Mouse (Mus musculus): ENCODE data around the gene Zcchc13. TPM values are rescaled to one million over a fixed set of nuclear protein-coding genes. Genes with fewer than 3 reads are reported as not detected.
A peak's percentile ranks its signal among the peaks of the same experiment; 100 is the strongest.

Gene Zcchc13
- polyA plus RNA-seq (2015; fragmentation: Nextera tagmentation; extraction: Ambion mirVana), result not detected in 2 replicates

DNA sequence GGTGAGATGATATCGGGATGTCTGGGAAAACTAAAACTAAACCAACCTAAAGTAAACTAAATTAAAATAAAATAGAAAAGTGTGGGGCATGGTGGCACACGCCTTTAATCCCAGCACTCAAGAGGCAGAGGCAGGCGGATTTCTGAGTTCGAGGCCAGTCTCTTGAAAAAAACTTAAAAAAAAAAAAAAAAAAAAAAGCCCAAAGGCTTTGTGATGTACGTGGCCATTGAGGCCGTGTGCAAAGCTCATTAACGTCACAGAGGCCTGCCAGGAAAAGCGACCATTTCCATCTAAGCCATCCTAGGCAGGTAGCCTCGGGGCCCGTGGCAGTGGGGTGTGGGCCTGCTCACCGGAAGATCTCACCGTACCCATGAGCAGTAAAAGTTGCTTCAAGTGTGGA is at the start of gene Zcchc13:
TSS of gene Zcchc13 (plus strand) at position 284 of the 400 bp plus-strand sequence.
- Histone ChIP-seq H3K27me3 (ENCODE audit: insufficient read depth, low read length) (no peaks in the 10 kb centered on the region), H3K9ac (replicated peaks; ENCODE audit: low read length) (no peak within 1 kb of the TSS), H3K4me2 (replicated peaks; ENCODE audit: low read depth, low read length) (no peak within 1 kb of the TSS), H3K27ac (ENCODE audit: low read length) (no peak within 1 kb of the TSS), H3K4me3 (ENCODE audit: low read length) (no peak within 1 kb of the TSS), H3K9me3 (ENCODE audit: low read length) (no peaks in the 10 kb centered on the region), H3K4me1 (ENCODE audit: insufficient read depth, low read length) (no peaks in the 10 kb centered on the region), H3K36me3 (ENCODE audit: insufficient read depth, low read length) (no peaks in the 10 kb centered on the region)
- no peak for ATAC-seq (ENCODE audit: low FRiP score, low TSS enrichment)
- 86% methylated on average over 12 of the region's 12 CpGs for WGBS

DNA sequence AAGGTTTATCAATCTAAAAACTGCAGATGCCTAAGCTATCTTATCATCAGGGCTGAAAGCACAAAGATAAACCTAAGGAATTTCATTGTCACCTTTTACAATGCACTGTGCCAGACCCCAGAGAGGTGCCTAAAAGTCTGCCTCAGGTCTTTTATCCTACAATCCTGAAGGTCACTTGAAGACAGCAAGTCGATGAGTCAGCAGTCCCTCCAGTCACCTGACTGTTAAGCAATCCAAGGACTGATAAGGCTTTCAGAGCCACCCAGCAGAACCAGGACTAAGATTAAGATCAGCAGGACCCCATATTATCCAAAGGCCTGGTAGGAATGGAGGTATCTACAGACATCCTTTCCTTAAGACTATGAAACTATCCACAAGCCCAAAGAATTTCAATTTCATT is 46.1 kb upstream of the Zcchc13 start:
- ATAC-seq (ENCODE audit: low FRiP score, low TSS enrichment), result no peak
- no peaks in the 10 kb centered on the region for H3K9me3 ChIP-seq (ENCODE audit: low read length)
- no peak overlapping the region for H3K4me3 ChIP-seq (ENCODE audit: low read length)
- H3K4me2 ChIP-seq (replicated peaks; ENCODE audit: low read depth, low read length), result no peak overlapping the region
- no peak overlapping the region for H3K9ac ChIP-seq (replicated peaks; ENCODE audit: low read length)
- no peaks in the 10 kb centered on the region for H3K27me3 ChIP-seq (ENCODE audit: insufficient read depth, low read length)
- no peaks in the 10 kb centered on the region for H3K4me1 ChIP-seq (ENCODE audit: insufficient read depth, low read length)
- 79% methylated on average over 1 of the region's 1 CpGs for WGBS
- no peak overlapping the region for H3K27ac ChIP-seq (ENCODE audit: low read length)
- peaks cover 10% of the 10 kb centered on the region; the same call in 1 of the 2 replicates for H3K36me3 ChIP-seq (ENCODE audit: insufficient read depth, low read length)

- WGBS, result 60% methylated on average over 6 of the region's 6 CpGs
- Histone ChIP-seq H3K36me3 (ENCODE audit: insufficient read depth, low read length) (peaks cover 5% of the 10 kb centered on the region), H3K9ac (replicated peaks; ENCODE audit: low read length) (no peak overlapping the region; the same call in 1 of the 2 replicates), H3K9me3 (ENCODE audit: low read length) (no peaks in the 10 kb centered on the region), H3K4me1 (ENCODE audit: insufficient read depth, low read length) (no peaks in the 10 kb centered on the region), H3K4me3 (ENCODE audit: low read length) (no peak overlapping the region), H3K27me3 (ENCODE audit: insufficient read depth, low read length) (no peaks in the 10 kb centered on the region), H3K4me2 (replicated peaks; ENCODE audit: low read depth, low read length) (no peak overlapping the region), H3K27ac (ENCODE audit: low read length) (no peak overlapping the region)
- no peak for ATAC-seq (ENCODE audit: low FRiP score, low TSS enrichment)
Measured at GRCm38 (mm10) chrX:103592056-103592455, 38.3 kb upstream of the Zcchc13 start.

GRCm38 (mm10) chrX:103602553-103602952 is 27.8 kb upstream of the Zcchc13 start:
- no peak overlapping the region for H3K4me2 ChIP-seq (replicated peaks; ENCODE audit: low read depth, low read length)
- ATAC-seq (ENCODE audit: low FRiP score, low TSS enrichment), result no peak
- WGBS, result 96% methylated on average over 5 of the region's 5 CpGs
- no peak overlapping the region for H3K4me3 ChIP-seq (ENCODE audit: low read length)
- no peak overlapping the region for H3K9ac ChIP-seq (replicated peaks; ENCODE audit: low read length)
- H3K27me3 ChIP-seq (ENCODE audit: insufficient read depth, low read length), result no peaks in the 10 kb centered on the region
- H3K9me3 ChIP-seq (ENCODE audit: low read length), result no peaks in the 10 kb centered on the region
- peaks cover 51% of the 10 kb centered on the region for H3K36me3 ChIP-seq (ENCODE audit: insufficient read depth, low read length)
- no peak overlapping the region for H3K27ac ChIP-seq (ENCODE audit: low read length)
- H3K4me1 ChIP-seq (ENCODE audit: insufficient read depth, low read length), result no peaks in the 10 kb centered on the region

GRCm38 (mm10) chrX:103604211-103604610 is 26.2 kb upstream of the Zcchc13 start:
- Histone ChIP-seq H3K4me2 (replicated peaks; ENCODE audit: low read depth, low read length) (no peak overlapping the region), H3K9ac (replicated peaks; ENCODE audit: low read length) (no peak overlapping the region), H3K9me3 (ENCODE audit: low read length) (no peaks in the 10 kb centered on the region), H3K36me3 (ENCODE audit: insufficient read depth, low read length) (peaks cover 53% of the 10 kb centered on the region), H3K4me1 (ENCODE audit: insufficient read depth, low read length) (no peaks in the 10 kb centered on the region), H3K4me3 (ENCODE audit: low read length) (no peak overlapping the region), H3K27ac (ENCODE audit: low read length) (no peak overlapping the region), H3K27me3 (ENCODE audit: insufficient read depth, low read length) (no peaks in the 10 kb centered on the region)
- 93% methylated on average over 5 of the region's 5 CpGs for WGBS
- ATAC-seq (ENCODE audit: low FRiP score, low TSS enrichment), result no peak

- no peaks in the 10 kb centered on the region for H3K9me3 ChIP-seq (ENCODE audit: low read length)
- no peak for ATAC-seq (ENCODE audit: low FRiP score, low TSS enrichment)
- 89% methylated on average over 8 of the region's 8 CpGs for WGBS
- H3K27me3 ChIP-seq (ENCODE audit: insufficient read depth, low read length), result no peaks in the 10 kb centered on the region
- H3K4me3 ChIP-seq (ENCODE audit: low read length), result no peak overlapping the region
- H3K27ac ChIP-seq (ENCODE audit: low read length), result no peak overlapping the region
- no peaks in the 10 kb centered on the region for H3K4me1 ChIP-seq (ENCODE audit: insufficient read depth, low read length)
- no peak overlapping the region for H3K9ac ChIP-seq (replicated peaks; ENCODE audit: low read length)
- peaks cover 49% of the 10 kb centered on the region for H3K36me3 ChIP-seq (ENCODE audit: insufficient read depth, low read length)
- no peak overlapping the region for H3K4me2 ChIP-seq (replicated peaks; ENCODE audit: low read depth, low read length)
Measured at GRCm38 (mm10) chrX:103605473-103605872, 24.9 kb upstream of the Zcchc13 start.

DNA sequence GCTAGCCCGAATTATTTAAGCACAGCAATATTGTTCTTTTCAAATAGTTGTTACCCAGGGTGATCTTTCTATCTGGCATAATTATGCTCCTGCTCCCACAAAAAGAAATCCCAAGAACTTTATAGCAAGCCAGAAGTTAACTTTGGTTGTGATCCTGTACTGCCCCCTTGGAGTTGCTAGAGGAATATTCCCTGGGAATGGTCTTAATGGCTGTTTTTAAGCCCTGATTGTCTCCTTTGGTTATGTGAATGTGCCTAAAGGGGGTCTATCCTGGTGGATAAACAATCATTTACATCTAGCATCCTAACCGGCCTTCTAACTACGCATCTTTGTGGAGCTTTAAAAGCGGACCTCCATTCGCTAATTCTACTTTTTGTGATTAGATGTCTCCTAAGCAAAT is 20.0 kb upstream of the Zcchc13 start:
- Histone ChIP-seq H3K9ac (replicated peaks; ENCODE audit: low read length) (no peak overlapping the region), H3K4me3 (ENCODE audit: low read length) (no peak overlapping the region), H3K9me3 (ENCODE audit: low read length) (no peaks in the 10 kb centered on the region), H3K4me1 (ENCODE audit: insufficient read depth, low read length) (0 out of 2 replicates have a peak, but pooled peaks cover under 1% of the 10 kb centered on the region), H3K36me3 (ENCODE audit: insufficient read depth, low read length) (peaks cover 39% of the 10 kb centered on the region), H3K4me2 (replicated peaks; ENCODE audit: low read depth, low read length) (no peak overlapping the region), H3K27ac (ENCODE audit: low read length) (no peak overlapping the region), H3K27me3 (ENCODE audit: insufficient read depth, low read length) (no peaks in the 10 kb centered on the region)
- ATAC-seq (ENCODE audit: low FRiP score, low TSS enrichment), result no peak
- WGBS, result 96% methylated on average over 5 of the region's 5 CpGs

DNA sequence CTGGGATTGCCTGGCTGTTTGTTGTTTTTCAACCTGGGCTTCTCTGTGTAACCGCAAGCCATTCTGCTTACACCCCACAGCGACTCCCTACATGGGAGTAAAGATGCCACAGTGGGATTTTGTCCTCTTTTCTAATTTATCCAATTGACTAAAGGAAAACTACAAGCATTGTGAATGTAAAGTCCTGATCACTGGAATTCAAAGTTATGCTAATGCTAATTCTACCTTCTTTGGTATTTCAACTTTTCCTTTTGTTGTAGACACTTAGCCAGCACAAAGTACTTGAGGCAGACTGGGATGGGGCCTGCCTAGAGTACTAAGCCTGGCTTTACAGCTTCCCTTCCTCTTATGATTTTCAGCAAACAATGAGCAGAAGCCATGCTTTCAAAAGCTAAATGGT is 18.9 kb upstream of the Zcchc13 start:
- H3K9me3 ChIP-seq (ENCODE audit: low read length), result no peaks in the 10 kb centered on the region
- no peak for ATAC-seq (ENCODE audit: low FRiP score, low TSS enrichment)
- 90% methylated on average over 2 of the region's 2 CpGs for WGBS
- no peak overlapping the region for H3K27ac ChIP-seq (ENCODE audit: low read length)
- H3K27me3 ChIP-seq (ENCODE audit: insufficient read depth, low read length), result no peaks in the 10 kb centered on the region
- peaks cover 33% of the 10 kb centered on the region; the same call in 1 of the 2 replicates for H3K36me3 ChIP-seq (ENCODE audit: insufficient read depth, low read length)
- H3K4me3 ChIP-seq (ENCODE audit: low read length), result no peak overlapping the region
- H3K4me1 ChIP-seq (ENCODE audit: insufficient read depth, low read length), result 0 out of 2 replicates have a peak, but pooled peaks cover 4% of the 10 kb centered on the region
- H3K4me2 ChIP-seq (replicated peaks; ENCODE audit: low read depth, low read length), result no peak overlapping the region
- no peak overlapping the region for H3K9ac ChIP-seq (replicated peaks; ENCODE audit: low read length)

DNA sequence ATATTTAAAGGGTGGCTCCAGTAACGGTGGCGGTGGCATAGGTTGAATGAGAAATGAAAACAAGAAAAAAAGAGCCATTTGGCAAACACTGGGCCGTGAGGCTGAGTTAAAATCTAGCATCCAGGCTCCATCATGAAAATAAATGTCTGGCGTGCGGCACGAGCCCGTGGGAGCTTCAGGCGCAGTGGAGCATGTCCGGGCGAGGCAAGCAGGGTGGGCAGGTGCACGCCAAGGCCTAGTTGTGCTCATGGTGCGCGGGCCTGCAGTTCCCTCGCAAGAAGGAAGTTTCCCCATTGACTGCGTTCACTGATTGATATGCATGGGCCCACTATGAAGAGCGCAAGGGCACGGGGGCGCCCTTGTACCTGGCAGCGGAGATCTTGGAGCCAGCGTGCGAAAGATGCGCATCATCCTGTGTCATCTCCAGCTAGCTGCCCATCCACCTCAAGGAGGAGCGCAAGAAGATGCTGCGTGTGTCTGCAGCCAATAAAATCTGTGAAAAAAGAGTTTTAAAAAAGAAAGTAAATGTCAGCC is 15.6 kb upstream of the Zcchc13 start:
- Histone ChIP-seq H3K4me1 (ENCODE audit: insufficient read depth, low read length) (0 out of 2 replicates have a peak, but pooled peaks cover 4% of the 10 kb centered on the region), H3K4me3 (ENCODE audit: low read length) (no peak overlapping the region), H3K36me3 (ENCODE audit: insufficient read depth, low read length) (peaks cover 14% of the 10 kb centered on the region; the same call in 1 of the 2 replicates), H3K27ac (ENCODE audit: low read length) (no peak overlapping the region), H3K9ac (replicated peaks; ENCODE audit: low read length) (no peak overlapping the region), H3K4me2 (replicated peaks; ENCODE audit: low read depth, low read length) (no peak overlapping the region), H3K9me3 (ENCODE audit: low read length) (no peaks in the 10 kb centered on the region), H3K27me3 (ENCODE audit: insufficient read depth, low read length) (no peaks in the 10 kb centered on the region)
- ATAC-seq (ENCODE audit: low FRiP score, low TSS enrichment), result no peak
- 94% methylated on average over 24 of the region's 24 CpGs for WGBS

DNA sequence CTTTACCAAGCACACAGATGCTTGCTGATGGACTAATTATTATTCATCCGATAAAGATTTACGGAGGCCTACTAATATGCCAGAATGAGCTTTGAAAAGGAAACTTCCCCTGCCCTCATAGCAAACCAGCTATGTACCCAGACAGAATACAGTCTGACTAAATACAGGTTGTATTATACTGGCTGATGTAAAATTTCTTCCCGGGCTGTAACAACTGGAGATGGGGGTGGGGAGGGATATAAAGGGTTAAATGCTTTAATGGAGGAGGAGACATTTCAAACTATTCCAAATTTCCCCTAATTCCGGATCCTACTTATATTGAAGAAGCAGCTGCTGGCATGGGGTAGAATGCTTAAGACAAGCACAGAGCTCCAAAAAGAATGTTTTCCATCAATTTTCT is 14.9 kb upstream of the Zcchc13 start:
- 0 out of 2 replicates have a peak, but pooled peaks cover 4% of the 10 kb centered on the region for H3K4me1 ChIP-seq (ENCODE audit: insufficient read depth, low read length)
- no peaks in the 10 kb centered on the region for H3K9me3 ChIP-seq (ENCODE audit: low read length)
- H3K27me3 ChIP-seq (ENCODE audit: insufficient read depth, low read length), result no peaks in the 10 kb centered on the region
- no peak for ATAC-seq (ENCODE audit: low FRiP score, low TSS enrichment)
- H3K9ac ChIP-seq (replicated peaks; ENCODE audit: low read length), result peak overlapping the region; percentile 61
- WGBS, result 77% methylated on average over 4 of the region's 4 CpGs
- H3K4me3 ChIP-seq (ENCODE audit: low read length), result peak overlapping the region; percentile 55
- peaks cover 14% of the 10 kb centered on the region; the same call in 1 of the 2 replicates for H3K36me3 ChIP-seq (ENCODE audit: insufficient read depth, low read length)
- no peak overlapping the region for H3K27ac ChIP-seq (ENCODE audit: low read length)
- H3K4me2 ChIP-seq (replicated peaks; ENCODE audit: low read depth, low read length), result peak overlapping the region; percentile 71

All from kidney, embryonic 16.5 days (tissue).